Mouse (Mus musculus) kidney, adult 2 months (tissue): ENCODE measurements around the gene Nme4. TPM values are rescaled to one million over a fixed set of nuclear protein-coding genes. Genes with fewer than 3 reads are reported as not detected.
"Not testable (repeated sequence)": the region's sequence is repeated elsewhere in the genome, so short reads cannot be mapped to it uniquely, and the experiment has no call there.

ENCODE experiments used
- DNase-seq: peaks from one replicate; pipeline ENCODE4 v3.0.0; 2021
- H3K27ac ChIP-seq: fragments of 200-500 bp; 2 replicates; pipeline ENCODE4 v1.5.1; 2012; ENCODE audit warnings: low read depth, low read length, control low read depth, inconsistent platforms; ENCODE audit not compliant: insufficient read depth
- H3K27me3 ChIP-seq: fragments of 200-500 bp; replicated peaks from 2 replicates; pipeline ENCODE4 v1.6.1; 2012; ENCODE audit warnings: mild to moderate bottlenecking, moderate library complexity, low read length, inconsistent platforms; ENCODE audit not compliant: control insufficient read depth, insufficient read depth
- H3K36me3 ChIP-seq: fragments of 200-500 bp; 2 replicates; pipeline ENCODE4 v1.6.1; 2012; ENCODE audit warnings: mild to moderate bottlenecking, moderate library complexity, low read length, inconsistent platforms; ENCODE audit not compliant: control insufficient read depth, insufficient read depth
- H3K4me1 ChIP-seq: fragments of 200-500 bp; 2 replicates; pipeline ENCODE4 v1.6.1; 2011; ENCODE audit warnings: low read length; ENCODE audit not compliant: control insufficient read depth, insufficient read depth
- H3K4me3 ChIP-seq: fragments of 200-500 bp; 2 replicates; pipeline ENCODE4 v1.5.1; 2011; ENCODE audit warnings: mild to moderate bottlenecking, low read depth, low read length, control low read depth; ENCODE audit not compliant: insufficient read depth
- CTCF ChIP-seq: fragments of 200-500 bp; conservative IDR thresholded peaks from 2 replicates; pipeline ENCODE4 v1.5.1; 2011; ENCODE audit warnings: low read depth, mild to moderate bottlenecking, control low read depth, low read length, moderate library complexity, mixed read lengths; ENCODE audit not compliant: insufficient read depth, insufficient read length
- POLR2A ChIP-seq: fragments of 200-500 bp; IDR thresholded peaks from one replicate; pipeline ENCODE4 v1.6.1; 2011; ENCODE audit warnings: low read depth, low read length, control low read depth
- WGBS: fragments of 180-500 bp; shearing (Covaris S2); methylation state at CpG from one replicate; pipeline ENCODE4 v1.1.7; 2018; 5-methylcytosine and 5-hydroxymethylcytosine counted together
- polyA plus RNA-seq: library from polyadenylated mRNA; depleted of rRNA; stranded (reverse); fragments of >200 nt; gene quantifications from 2 replicates; pipeline ENCODE4 v1.2.3, GENCODE M21; 2012

The Nme4 gene
- polyA plus RNA-seq, 1 experiment, result 45.6 TPM

GRCm38 (mm10) chr17:26113181-26113948 is 18.0 kb upstream of the Nme4 start, which contains the start of gene Tmem8:
Tmem8 (plus strand) TSS chr17:26113299.
- no peaks in the 10 kb centered on the region for H3K36me3 ChIP-seq
- peak within 1 kb of the TSS; percentile 77 for H3K4me3 ChIP-seq
- peak; percentile 89 for DNase-seq
- WGBS, result under 1% methylated on average over 67 of the region's 75 CpGs
- H3K27ac ChIP-seq, result peak within 1 kb of the TSS; percentile 97
- peaks cover 5% of the 10 kb centered on the region for H3K4me1 ChIP-seq
- H3K27me3 ChIP-seq, result no peaks in the 10 kb centered on the region
- no peak for TF ChIP-seq POLR2A
- TF ChIP-seq CTCF, result no peak; the same call in 1 of the 2 replicates

DNA sequence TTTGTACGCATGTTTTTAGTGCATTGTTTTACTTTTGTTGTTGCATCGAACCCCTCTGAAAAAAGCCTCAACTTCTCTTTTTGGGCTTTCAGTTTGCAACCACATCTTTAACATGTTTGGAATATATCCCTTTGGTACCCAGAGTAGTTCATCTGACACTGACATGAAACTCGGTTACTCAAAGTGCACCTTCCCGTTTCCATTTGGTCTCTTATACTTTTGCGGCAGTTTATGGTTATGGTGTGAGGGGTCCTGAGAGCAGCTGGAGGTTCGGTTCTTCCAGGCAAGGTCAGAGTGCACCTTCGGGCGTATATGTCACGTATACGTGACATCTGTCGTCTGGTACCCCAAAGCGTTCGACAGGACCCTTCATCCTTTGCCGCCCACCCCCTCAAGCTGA is 17.3 kb upstream of the Nme4 start:
- H3K4me3 ChIP-seq, result peak overlapping the region; percentile 77
- DNase-seq, result no peak
- 27% methylated on average over 14 of the region's 14 CpGs for WGBS
- H3K27ac ChIP-seq, result peak overlapping the region; percentile 14
- H3K4me1 ChIP-seq, result peaks cover 5% of the 10 kb centered on the region
- no peaks in the 10 kb centered on the region for H3K27me3 ChIP-seq
- TF ChIP-seq POLR2A, result no peak
- no peak for TF ChIP-seq CTCF
- H3K36me3 ChIP-seq, result no peaks in the 10 kb centered on the region

DNA sequence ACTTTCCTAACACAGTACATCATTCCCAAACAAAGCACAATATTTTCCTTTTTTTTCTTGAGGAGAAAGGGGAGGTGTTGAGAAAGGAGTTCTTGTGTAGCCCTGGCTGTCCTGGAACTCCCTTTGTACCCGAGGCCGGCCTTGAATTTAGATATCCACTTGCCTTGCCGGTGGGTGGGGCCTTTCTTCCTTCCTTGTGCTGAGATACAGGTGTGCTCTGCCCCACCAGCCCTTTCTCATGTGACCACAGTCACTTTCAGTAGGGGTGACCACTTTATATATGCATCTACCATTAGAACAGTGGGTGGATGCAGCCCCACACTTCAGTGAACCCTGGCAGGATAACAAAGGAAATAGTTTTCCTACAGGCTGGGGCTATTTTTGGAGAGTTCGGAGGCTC is 16.3 kb upstream of the Nme4 start:
- H3K4me1 ChIP-seq, result peaks cover 5% of the 10 kb centered on the region
- DNase-seq, result no peak
- no peaks in the 10 kb centered on the region for H3K36me3 ChIP-seq
- 53% methylated on average over 4 of the region's 4 CpGs for WGBS
- H3K4me3 ChIP-seq, result no peak overlapping the region
- H3K27ac ChIP-seq, result no peak overlapping the region
- no peaks in the 10 kb centered on the region for H3K27me3 ChIP-seq
- no peak for TF ChIP-seq POLR2A
- no peak for TF ChIP-seq CTCF

DNA sequence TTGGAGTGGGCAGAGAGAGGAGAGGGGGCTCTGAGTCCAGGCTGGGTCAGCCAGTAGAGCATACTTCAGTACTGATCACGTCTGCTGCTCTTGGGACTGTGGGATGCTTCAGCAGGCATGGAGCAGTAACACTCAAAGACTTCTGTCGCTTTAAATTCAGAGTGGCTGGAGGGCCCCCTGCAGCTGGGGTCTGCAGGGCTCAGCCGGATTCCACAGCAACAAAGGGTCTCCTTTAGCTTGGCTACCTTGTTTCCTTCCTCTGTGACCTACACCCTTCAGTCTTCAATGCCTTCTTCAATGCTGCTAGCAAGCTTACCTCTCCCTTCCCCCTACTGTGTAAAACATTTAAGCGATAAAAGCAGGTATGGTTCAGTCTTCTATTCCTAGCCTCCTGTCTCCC is 15.6 kb upstream of the Nme4 start:
- Histone ChIP-seq H3K4me1 (no peaks in the 10 kb centered on the region; the same call in 1 of the 2 replicates), H3K27me3 (no peaks in the 10 kb centered on the region), H3K27ac (no peak overlapping the region), H3K36me3 (no peaks in the 10 kb centered on the region), H3K4me3 (no peak overlapping the region)
- DNase-seq, result no peak
- no peak for TF ChIP-seq CTCF
- TF ChIP-seq POLR2A, result no peak
- 60% methylated on average over 4 of the region's 4 CpGs for WGBS

GRCm38 (mm10) chr17:26110156-26110555 is 14.8 kb upstream of the Nme4 start:
- Histone ChIP-seq H3K4me3 (no peak overlapping the region), H3K4me1 (no peaks in the 10 kb centered on the region; the same call in 1 of the 2 replicates), H3K27ac (no peak overlapping the region), H3K27me3 (no peaks in the 10 kb centered on the region), H3K36me3 (no peaks in the 10 kb centered on the region)
- TF ChIP-seq POLR2A (no peak), CTCF (no peak)
- DNase-seq, result no peak
- WGBS, result 63% methylated on average over 4 of the region's 4 CpGs

GRCm38 (mm10) chr17:26105619-26106018 is 10.2 kb upstream of the Nme4 start:
- no peaks in the 10 kb centered on the region for H3K27me3 ChIP-seq
- no peak overlapping the region for H3K27ac ChIP-seq
- DNase-seq, result no peak
- peaks cover 3% of the 10 kb centered on the region; the same call in 1 of the 2 replicates for H3K4me1 ChIP-seq
- no peaks in the 10 kb centered on the region for H3K36me3 ChIP-seq
- no peak overlapping the region for H3K4me3 ChIP-seq
- no peak for TF ChIP-seq CTCF
- no peak for TF ChIP-seq POLR2A
- 72% methylated on average over 4 of the region's 4 CpGs for WGBS

DNA sequence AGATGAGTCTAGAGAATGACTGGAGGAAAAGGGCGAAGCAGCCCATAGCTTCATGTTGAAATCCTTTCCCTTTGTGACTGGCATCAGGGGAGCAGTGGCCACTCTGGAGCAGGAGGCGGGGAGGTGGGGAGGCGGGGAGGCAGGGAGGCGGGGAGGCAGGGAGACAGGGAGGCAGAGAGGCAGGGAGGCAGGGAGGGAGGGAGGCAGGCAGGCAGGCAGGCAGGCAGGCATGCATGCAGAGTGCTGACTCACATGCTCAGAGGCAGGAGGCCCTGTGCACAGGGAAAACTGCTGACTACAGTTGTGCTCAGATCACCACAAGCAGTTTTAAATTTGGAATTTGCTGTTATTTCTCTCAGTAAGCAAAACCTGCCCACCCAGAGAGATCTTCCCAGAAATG is 6.1 kb upstream of the Nme4 start:
- Histone ChIP-seq H3K4me3 (no peak overlapping the region), H3K36me3 (no peaks in the 10 kb centered on the region), H3K4me1 (peaks cover 3% of the 10 kb centered on the region; the same call in 1 of the 2 replicates), H3K27ac (peak overlapping the region; percentile 27; the same call in 1 of the 2 replicates), H3K27me3 (no peaks in the 10 kb centered on the region)
- 44% methylated on average over 4 of the region's 4 CpGs for WGBS
- peak; percentile 92 for DNase-seq
- TF ChIP-seq POLR2A (no peak), CTCF (no peak)

DNA sequence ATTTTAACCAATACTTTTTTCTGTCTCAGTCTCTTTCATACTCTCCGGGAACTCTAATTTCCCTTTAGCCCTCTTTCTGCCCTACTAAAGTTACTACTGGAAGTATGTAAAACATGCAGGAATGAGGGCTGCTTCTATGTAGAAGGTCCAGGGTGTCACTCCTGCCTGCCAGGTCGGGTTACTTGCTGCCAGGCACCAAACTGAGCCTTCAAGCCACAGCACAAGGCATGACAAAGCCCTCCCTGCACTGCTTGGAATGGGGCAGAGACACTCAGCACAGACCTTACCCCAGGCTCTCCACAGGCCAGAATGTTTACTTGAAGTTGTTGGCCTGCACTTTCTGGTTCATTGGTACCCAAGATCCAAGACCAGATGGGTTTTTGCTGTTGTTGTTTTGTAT is 4.8 kb upstream of the Nme4 start:
- 48% methylated on average over 2 of the region's 2 CpGs for WGBS
- TF ChIP-seq CTCF (no peak), POLR2A (no peak)

DNA sequence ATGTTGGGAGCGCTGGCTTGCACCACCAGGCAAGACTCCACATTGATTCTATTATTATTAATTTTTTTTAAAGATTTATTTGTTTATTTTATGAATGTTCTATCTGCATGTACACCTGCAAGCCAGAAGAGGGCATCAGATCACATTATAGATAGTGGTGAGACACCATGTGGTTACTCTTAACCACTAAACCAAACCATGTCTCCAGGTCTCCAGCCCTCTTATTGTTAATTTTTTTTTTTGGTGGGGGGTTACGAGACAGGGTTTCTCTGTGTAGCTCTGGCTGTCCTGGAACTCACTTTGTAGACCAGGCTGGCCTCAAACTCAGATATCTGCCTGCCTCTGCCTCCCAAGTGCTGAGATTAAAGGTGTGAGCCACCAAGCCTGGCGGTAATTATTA is 3.9 kb upstream of the Nme4 start:
- not testable (repeated sequence) for H3K36me3 ChIP-seq, H3K4me1 ChIP-seq, H3K27ac ChIP-seq, H3K27me3 ChIP-seq, H3K4me3 ChIP-seq
- WGBS, result 57% methylated on average over 3 of the region's 3 CpGs
- peak; percentile 72 for DNase-seq

More for the DNA sequence above, 4.8 kb upstream of the Nme4 start:
- H3K36me3 ChIP-seq, result no peaks in the 10 kb centered on the region
- no peak overlapping the region for H3K4me3 ChIP-seq
- DNase-seq, result peak; percentile 28
- no peaks in the 10 kb centered on the region for H3K27me3 ChIP-seq
- peaks cover 3% of the 10 kb centered on the region; the same call in 1 of the 2 replicates for H3K4me1 ChIP-seq
- no peak overlapping the region for H3K27ac ChIP-seq
